Mouse (Mus musculus): Measurements from ENCODE around the gene Gm9747.
A peak's percentile ranks its signal among the peaks of the same experiment; 100 is the strongest.

- TF ChIP-seq POLR2A (IDR thresholded peaks at IDR 0.05; ENCODE audit: insufficient read depth, low read depth, low read length), result peak; percentile 65
- no peak for TF ChIP-seq CTCF (IDR thresholded peaks at IDR 0.05; ENCODE audit: insufficient read depth, low read depth, low read length)
Observed at GRCm38 (mm10) chr1:82282992-82283611, 50.2 kb downstream of the Gm9747 start.
